Mouse (Mus musculus) cerebellum, adult 11-12 months (tissue): Measurements from ENCODE around the gene Bst1.

Experiments used
- DNase-seq: peaks from one replicate; pipeline ENCODE4 v3.0.0; 2022

Bst1 gene

DNA sequence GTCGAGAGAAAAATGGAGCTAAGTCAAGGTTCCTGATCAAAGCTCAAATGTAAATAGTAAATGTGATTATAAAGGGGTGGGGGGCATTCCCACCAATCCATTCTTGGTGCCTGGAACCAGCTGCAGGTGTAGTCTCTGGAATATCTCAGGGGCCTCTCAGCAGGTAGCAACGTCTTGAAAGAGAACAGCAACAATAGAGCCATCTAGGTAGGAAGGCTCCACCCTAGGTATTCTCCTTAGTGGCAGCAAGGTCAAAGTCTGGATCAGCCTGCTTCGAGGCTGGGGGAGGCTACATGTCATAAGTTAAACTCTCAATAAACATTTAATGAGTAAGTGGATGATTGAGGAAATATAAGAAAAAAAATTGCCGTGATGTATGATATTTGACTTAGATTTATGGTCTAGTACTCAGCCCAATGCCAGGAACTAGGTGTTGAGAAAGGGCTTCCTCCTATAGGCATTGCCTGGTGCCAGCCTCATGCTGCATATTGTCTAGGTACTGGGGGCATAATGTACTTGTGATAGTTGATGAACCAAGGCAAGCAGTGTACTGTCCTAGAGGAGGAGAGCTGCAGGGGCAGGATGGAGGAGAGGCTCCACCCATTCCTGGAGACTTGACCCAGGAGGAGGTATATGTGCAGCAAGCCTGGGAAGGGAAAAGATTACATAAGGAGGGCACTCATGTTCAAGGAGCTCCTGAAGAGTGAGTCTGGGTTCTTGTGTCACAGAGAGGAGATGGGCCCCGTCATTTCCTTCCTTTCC lies 42.2 kb downstream of the Bst1 start:
- no peak for DNase-seq

DNA sequence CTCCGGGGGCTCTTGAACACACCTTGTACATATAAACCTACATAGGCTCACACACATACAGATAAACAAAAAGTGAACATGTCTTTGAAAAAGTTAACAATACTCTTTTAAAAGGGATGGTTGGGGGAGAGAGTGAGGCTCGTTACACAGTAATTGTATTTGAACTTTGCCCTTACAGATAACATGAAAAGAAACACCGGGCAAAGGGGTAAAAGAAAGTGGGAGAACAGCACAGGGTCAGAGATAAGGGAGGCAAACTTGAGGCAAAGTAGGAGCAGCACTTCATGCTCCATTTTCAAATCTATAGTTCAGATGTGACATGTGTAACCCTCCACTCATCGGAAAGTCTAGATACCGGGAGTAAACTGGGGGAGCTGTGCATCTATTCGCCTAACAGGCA lies 45.0 kb downstream of the Bst1 start:
- DNase-seq: no peak

DNA sequence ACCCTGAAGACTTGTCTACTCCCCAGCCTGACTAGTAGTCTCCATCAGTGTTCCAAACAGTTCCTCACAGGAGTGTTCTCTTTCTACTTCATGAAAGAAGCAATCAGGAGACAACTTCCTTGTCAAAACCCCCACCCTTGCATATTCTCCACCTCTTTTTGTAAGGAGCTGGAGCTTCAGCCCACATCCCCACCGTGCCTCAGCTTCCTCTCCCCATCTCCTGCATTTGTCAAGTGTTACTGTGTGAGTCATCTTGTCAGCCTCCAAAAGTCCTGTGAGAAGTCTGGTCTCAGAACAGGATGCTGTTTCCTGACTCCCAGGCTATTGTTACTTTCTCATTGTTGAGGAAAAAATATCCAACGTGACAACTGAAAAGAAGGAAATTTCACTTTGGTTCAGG lies 46.6 kb downstream of the Bst1 start:
- no peak for DNase-seq

GRCm38 (mm10) chr5:43868253-43868652 lies 49.6 kb downstream of the Bst1 start, which contains the start of gene Cd38:
Gene Cd38, plus strand, starts transcription at chr5:43868553.
- no peak for DNase-seq

DNA sequence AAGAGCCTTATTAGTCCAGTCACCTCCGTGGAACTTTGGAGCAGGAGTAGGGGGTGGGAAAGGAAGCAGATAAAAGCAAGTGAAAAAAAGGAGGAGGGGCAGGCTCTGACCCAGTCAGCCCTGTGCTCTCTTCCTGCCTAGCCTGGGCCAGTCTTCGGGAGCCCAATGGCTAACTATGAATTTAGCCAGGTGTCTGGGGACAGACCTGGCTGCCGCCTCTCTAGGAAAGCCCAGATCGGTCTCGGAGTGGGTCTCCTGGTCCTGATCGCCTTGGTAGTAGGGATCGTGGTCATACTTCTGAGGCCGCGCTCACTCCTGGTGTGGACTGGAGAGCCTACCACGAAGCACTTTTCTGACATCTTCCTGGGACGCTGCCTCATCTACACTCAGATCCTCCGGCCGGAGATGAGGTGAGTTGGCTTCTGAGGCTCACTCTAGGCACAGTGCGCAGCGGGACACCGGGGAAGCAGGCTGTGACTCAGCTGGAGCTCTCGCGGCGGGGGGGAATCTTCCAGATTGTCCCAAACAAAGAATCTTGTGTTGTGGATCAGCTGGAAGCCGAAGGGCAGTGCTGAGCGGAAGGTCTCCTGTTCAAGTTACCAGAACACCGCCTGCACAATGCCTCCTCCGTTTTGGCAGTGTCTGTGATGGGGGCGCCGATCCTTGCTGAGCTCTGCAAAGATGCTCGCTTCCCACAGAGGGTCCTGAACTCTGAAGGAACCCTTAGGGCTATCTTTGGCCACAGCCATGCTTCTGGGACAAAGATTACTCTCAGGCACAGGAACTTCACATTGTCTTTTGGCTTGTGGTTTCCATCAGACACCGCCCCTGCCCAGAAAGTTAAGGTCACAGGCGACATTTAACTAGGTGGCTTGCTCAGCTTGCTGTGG lies 50.3 kb downstream of the Bst1 start:
- DNase-seq: peak; percentile 19

GRCm38 (mm10) chr5:43871845-43872244 lies 53.2 kb downstream of the Bst1 start:
- no peak for DNase-seq

DNA sequence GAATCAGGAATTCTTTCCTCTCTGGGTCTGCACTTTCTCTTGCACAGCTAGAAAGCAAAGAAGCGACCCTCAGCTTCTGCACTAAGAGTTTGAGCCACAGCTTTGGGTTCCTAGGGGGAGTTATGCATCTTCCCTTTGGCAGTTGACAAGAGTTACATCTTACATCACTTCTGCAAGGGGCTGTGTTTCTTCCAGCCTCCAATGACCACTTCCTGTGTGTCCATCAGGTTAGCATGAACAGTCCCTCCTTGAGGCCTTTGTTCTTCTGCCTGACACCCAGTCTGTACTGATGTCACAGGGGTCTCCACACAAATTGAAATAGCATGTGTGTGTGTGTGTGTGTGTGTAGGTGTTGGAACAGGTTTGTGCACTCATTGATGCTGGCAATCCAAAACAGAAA lies 54.0 kb downstream of the Bst1 start:
- no peak for DNase-seq

DNA sequence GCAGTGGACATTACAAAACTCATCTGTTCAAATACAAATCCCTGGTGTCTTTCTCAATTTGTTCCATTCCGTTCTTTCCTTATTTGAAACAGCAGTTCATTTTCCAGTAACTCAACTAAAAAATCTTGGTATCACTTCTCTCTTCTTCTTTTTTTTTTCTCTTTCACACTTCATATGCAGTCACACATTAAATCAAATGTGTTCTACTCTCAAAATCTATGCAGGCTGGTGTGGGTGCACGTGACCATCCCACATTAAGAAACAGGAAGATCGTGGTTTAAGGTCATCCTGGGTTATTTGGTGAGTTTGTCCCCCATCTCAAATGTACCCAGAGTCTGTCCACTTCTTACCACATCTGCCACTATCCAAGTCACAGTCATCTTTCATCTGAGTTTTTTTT lies 63.3 kb downstream of the Bst1 start:
- DNase-seq: no peak

DNA sequence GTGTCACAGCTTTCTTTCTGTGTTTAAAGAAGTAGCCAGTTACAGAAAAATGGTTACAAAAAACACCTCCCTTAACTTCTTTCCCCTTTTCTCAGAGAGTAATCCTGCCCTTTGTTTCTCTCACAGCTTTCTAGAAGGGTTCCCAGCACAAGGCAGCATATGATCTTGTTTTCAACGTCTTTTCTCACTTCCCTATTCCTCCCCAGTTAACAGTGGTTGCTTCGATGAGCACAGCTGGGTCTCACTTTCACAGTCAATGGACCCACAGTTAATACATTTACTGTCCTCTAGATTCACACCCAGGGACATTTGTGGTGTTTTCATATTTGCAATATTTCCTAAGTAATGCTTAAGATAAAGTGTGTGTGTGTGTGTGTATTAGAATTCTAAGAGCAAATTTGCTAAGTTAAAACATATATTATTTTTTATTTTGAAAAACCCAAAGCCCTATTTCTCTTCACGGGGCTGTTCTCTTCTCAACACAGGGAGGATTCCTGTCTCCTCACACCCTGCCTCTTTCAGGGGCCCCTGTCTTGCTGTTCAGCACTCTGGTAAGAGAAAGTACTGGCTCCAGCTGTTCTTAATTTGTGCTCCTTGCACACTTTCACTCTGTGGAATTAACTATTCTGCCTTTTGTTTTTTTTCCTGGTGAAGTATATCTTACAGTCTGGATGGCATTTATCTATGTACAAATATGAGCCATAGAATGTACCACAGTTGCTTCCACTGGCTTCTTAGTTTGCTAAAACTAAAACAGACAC lies 66.6 kb downstream of the Bst1 start:
- no peak for DNase-seq

DNA sequence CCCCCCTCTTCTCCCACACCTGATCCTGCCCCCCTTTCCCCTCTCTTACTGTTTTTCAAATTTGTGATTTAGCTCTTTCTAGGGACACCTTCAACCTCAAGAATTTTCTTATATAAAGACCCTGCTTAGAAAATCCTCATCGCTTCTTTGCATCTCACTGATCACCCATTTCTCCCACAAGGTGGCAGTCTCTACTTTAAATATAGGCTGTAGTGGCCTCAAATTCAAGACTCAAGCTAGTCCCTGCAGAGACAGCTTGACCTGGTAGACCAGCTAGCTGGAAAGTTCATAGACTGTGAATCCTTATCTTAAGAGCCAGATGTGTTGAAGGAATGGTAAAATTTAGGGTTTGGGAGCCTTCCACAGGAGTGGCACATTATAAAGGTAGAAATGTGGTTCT lies 73.7 kb downstream of the Bst1 start:
- DNase-seq: no peak
